Mouse (Mus musculus): Measurements from ENCODE around the gene Fam49a.

GRCm38 (mm10) chr12:12287787-12288132, 25.8 kb downstream of the Fam49a start:
- TF ChIP-seq CTCF (IDR thresholded peaks at IDR 0.05; ENCODE audit: low read depth) = no peak
- TF ChIP-seq EP300 (IDR thresholded peaks at IDR 0.05; ENCODE audit: low read depth) = no peak

All from liver, postnatal 0 days (tissue).